Mouse (Mus musculus): ENCODE measurements around the gene Foxo6.

The Foxo6 gene

GRCm38 (mm10) chr4:120242783-120243262, 44.3 kb downstream of the Foxo6 start:
- no peak for DNase-seq

GRCm38 (mm10) chr4:120241106-120241505, 46.0 kb downstream of the Foxo6 start:
- no peak for DNase-seq

GRCm38 (mm10) chr4:120239419-120239818, 47.7 kb downstream of the Foxo6 start:
- DNase-seq: no peak

- DNase-seq: no peak
Measured at GRCm38 (mm10) chr4:120233243-120233642, 53.9 kb downstream of the Foxo6 start.

GRCm38 (mm10) chr4:120232541-120232940, 54.6 kb downstream of the Foxo6 start:
- no peak for DNase-seq

GRCm38 (mm10) chr4:120231982-120232381, 55.2 kb downstream of the Foxo6 start:
- no peak for DNase-seq

GRCm38 (mm10) chr4:120230256-120230649, 56.9 kb downstream of the Foxo6 start:
- peak; percentile 66 for DNase-seq

GRCm38 (mm10) chr4:120229505-120230255, 57.5 kb downstream of the Foxo6 start:
- DNase-seq: no peak

GRCm38 (mm10) chr4:120228613-120229012, 58.5 kb downstream of the Foxo6 start:
- no peak for DNase-seq

- no peak for DNase-seq
Measured at GRCm38 (mm10) chr4:120227224-120227623, 59.9 kb downstream of the Foxo6 start.

- no peak for DNase-seq
Measured at GRCm38 (mm10) chr4:120226682-120227081, 60.5 kb downstream of the Foxo6 start.

- peak; percentile 77 for DNase-seq
Measured at GRCm38 (mm10) chr4:120225135-120225780, 61.9 kb downstream of the Foxo6 start.

- DNase-seq: peak; percentile 10
Measured at GRCm38 (mm10) chr4:120223805-120224204, 63.3 kb downstream of the Foxo6 start.

- no peak for DNase-seq
Measured at GRCm38 (mm10) chr4:120223108-120223745, 63.9 kb downstream of the Foxo6 start.

- DNase-seq: no peak
Measured at GRCm38 (mm10) chr4:120221708-120222107, 65.4 kb downstream of the Foxo6 start.

- DNase-seq: no peak
Measured at GRCm38 (mm10) chr4:120218878-120219277, 68.3 kb downstream of the Foxo6 start.
